Mouse (Mus musculus) thymus, postnatal 10 days (tissue): ENCODE measurements around the gene Spryd4.
"Not testable (repeated sequence)": the region's sequence is repeated elsewhere in the genome, so short reads cannot be mapped to it uniquely, and the experiment has no call there.

Experiments
- DNase-seq, 2 experiments: peaks; one replicate each; pipeline ENCODE4 v3.0.0; 2021; ENCODE audit warnings: low spot score in 2 of 2

The Spryd4 gene

DNA sequence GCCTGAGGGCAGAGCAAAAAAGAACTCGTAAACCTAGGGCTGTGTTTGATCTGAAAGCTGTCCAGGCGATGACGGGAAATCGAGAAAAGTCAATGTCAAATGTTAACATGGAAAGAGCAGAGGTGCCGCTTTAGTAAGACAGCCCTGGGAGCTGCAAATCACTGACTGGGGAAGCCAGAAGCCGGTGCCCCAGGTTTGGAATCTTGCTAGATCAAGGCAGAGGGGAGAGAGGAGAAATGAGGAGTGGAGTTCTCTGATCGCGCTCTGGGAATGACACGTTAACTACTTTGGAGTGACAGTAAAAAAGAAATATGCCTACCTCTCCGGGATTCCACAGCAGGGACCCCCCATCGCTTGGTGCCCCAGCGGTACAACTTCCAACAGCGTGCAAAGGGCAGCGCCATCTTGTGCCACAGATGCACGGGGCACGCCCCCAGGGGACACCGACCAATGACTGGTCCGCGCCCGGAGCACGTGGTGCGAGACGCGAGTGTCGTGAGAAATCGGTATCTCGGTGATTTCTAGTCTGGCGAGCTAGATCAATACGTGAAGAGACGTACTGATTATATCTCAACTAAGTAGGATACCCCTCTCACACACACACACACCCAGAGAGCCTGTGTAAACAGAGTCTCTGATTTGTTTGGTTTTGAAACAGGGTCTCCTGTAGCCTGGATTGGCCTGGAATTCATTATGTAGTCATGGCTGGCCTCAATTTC lies at the start of gene Spryd4:
Gene Spryd4, minus strand, starts transcription at position 418 of the 719 bp plus-strand sequence.
- DNase-seq, result peak; percentile 79 to 86

DNA sequence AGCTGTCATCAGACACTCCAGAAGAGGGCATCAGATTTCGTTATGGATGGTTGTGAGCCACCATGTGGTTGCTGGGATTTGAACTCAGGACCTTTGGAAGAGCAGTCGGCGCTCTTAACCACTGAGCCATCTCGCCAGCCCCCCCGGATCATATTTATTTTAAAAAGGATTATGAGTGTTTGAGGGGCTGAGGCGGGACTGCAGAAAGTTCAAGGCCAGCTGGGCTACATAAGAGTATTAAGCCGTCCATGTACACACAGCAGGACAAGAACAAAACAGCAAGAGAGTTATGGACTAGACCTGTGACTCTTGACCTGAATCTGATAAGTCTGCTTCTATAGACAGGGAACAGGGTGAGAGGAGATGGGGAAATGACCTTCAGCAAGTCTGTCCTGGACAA lies 48.8 kb upstream of the Spryd4 start:
- DNase-seq, result not testable (repeated sequence)

DNA sequence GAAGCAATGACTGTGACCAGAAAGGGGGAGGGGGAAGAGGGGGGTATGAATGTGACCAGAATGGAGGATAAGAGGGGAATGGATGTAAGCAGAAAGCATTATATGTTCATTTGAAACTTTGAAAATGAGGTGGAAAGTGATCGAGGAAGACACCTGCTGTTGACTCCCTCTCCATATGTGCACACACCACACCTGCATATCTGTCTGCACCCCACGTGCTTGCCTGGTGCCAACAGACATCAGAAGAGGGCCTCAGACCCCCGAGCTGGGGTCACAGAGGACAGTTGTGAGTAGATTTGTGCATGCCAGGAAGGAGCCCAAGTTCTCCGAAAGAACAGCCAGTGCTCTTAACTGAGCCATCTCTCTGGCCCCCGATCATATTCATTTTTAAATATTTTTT lies 48.3 kb upstream of the Spryd4 start:
- no peak for DNase-seq

DNA sequence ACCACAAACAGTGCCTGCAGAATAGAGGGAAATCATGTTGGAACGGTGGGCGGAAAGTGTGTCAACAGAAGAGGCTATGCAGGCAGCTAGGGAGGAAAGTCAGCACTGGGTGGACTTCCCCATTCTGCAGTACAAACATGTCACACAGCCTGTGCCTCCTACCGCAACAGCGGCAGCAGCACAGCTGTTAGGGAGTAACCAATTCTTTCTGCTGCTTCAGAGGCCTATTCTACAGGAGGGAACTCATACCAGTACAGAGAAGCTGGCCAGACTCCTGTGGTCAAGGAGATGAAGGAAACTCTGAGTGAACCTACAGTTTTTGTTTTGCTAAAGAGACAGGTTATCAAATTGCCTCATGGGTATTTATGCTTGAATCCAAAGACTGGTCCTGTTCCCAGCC lies 47.3 kb upstream of the Spryd4 start:
- DNase-seq, result no peak

DNA sequence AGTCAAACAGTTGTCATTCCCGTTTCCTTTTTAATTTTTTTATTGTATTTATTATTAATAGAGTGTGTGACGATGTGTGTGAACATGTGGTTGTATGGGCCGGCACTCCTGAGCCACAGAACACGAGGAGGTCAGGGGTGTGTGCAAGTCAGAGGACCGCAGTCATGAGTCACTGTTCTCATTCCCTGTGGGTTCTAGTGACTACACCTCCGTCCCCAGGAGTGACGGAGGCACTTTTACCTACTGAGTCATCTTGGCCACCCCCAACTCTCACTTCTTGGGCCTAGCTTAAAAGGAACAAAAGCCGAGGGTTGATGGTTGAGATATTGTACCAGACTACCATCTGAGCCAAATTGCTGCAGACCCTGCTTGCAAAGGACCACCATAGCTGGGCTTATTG lies 44.7 kb upstream of the Spryd4 start:
- no peak for DNase-seq

DNA sequence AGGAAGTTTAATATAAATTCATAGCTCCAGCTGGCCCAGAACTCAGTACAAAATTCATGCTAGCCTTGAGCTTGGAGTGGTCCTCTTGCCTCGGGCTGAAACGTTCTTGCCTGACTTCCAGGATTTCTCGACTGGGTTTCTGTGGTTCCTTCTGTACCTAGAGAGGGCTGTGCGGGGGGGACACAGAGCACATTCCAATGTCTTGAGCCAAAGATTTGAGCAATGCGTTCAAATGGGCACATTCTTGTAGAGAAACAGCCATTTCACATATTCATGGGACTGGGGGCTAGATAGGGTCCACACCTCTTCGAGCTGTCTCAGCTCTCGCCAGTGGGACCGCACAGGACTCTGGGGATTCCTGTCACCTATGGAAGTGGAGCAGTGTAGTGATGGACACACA lies 44.3 kb upstream of the Spryd4 start:
- no peak for DNase-seq

DNA sequence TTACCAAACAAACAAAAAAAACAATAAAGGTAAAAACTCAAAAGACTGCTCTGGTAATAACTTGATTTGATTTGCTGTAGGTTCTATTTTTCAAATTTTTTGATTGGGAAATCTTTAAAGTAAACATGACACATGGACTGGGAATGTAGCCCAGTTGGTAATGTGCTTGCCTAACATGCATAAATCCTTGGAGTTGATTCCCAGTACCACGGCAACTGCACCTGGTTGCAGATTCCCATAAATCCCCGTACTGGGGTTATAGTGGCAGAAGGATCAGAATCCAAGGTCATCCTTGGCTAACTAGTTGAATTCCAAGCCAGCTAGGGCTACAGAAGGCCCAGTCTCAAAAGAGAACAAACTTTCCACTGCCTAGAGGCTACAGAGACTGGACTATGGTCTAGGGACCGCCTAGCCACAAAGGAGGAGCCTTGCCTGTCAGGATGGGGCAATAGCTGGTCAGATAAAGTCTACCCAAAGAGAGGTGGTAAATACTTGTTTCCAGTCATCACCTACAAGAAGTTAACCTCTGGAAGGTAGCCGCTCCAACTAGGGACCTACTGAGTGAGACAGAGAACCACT lies 42.2 kb upstream of the Spryd4 start, which contains the start of gene Apon:
Gene Apon, plus strand, starts transcription at position 420 of the 579 bp plus-strand sequence.
- DNase-seq, result no peak

DNA sequence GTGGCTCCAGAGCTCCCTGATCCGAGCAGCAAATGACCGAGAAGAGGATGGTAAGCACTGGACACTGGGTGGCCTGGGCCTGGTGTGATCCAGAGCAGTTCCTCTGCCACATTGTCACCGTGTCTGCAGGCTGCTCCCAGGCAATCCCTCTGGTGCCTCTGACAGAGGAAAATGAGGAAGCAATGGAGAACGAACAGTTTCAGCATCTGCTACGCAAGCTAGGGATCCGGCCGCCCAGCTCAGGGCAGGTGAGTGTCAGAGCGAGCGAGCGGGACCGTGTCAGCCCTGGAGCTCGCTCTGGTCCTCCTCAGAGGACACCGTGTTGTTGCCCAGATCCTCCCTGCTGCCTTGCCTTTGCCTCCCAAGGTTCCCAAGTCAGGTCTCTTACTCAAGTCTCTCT lies 39.0 kb upstream of the Spryd4 start:
- no peak for DNase-seq

DNA sequence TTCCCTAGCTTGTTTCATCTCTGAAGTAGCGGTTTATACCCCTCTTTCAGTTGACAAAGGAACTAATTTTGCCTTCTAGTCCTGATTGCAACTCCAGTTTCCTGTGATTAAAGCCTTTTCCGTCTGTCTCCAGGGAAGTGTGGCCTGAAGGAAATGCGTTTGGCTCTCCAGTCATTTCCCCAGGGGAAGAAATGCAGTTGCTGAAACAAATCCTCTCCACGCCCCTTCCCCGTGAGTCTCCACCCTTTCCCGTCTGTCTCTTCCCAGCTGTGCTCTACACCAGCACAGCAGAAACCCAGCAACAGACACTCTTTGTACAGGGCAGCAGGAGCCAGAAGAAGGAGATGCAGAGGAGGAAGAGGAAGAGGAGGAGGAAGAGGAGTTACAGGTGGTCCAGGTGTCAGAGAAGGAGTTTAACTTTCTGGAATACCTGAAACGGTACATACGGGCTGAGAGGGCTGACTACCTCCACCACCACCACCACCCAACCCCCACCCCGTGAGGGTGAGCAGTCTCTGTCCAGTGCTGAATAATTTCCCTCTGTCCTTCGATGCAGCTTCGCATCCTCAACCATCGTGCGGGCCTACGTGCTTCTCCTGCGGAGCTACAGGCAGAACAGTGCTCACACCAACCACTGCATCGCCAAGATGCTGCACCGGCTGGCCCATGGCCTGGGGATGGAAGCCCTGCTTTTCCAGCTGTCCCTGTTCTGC lies 35.6 kb upstream of the Spryd4 start:
- no peak for DNase-seq

DNA sequence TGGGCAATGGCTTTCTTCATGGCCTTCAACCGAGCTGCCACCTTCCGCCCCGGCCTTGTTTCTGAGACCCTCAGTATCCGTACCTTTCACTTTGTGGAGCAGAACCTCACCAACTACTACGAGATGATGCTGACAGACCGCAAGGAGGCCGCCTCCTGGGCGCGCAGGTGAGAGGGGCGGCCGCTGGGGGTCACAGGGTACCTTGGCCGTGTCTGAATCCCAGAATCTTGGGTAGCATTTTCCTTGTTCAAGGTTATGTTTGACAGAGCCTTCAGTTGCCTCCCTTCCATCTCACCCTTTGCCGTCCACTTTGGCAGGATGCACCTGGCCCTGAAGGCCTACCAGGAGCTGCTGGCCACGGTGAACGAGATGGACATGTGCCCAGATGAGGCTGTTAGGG lies 32.5 kb upstream of the Spryd4 start:
- DNase-seq, result no peak

DNA sequence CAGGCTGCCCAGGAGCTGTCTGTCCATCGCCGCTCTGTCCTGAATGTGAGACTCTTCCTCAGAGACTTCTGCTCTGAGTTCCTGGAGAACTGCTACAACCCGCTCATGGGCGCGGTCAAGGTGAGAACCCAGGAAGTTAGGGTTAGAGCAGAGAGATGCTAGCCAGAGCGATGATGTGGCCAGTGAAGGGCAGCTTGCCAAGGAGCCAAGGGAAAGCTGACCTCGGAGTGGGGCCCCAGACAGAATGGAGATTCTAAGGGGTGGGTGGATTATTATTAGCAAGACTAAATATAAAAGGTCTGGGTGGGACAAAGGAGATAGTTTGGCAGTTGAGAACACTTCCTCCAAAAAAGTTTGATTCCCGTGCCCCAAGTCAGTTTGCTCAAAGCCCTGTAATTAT lies 31.6 kb upstream of the Spryd4 start:
- no peak for DNase-seq

DNA sequence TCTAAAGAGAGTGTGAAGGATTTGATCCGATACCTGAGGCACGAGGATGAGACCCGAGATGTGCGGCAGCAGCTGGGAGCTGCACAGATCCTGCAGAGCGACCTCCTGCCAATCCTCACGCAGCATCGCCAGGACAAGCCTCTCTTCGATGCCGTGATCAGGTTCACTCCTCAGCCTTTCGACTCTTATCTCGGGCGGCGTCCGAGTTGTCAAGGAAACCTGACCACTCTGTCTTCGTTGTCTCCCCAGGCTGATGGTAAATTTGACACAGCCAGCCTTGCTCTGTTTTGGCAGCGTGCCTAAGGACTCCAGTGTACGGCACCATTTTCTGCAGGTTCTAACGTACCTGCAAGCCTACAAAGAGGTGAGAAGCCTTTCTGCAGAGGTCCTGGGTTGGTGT lies 28.5 kb upstream of the Spryd4 start:
- no peak for DNase-seq

DNA sequence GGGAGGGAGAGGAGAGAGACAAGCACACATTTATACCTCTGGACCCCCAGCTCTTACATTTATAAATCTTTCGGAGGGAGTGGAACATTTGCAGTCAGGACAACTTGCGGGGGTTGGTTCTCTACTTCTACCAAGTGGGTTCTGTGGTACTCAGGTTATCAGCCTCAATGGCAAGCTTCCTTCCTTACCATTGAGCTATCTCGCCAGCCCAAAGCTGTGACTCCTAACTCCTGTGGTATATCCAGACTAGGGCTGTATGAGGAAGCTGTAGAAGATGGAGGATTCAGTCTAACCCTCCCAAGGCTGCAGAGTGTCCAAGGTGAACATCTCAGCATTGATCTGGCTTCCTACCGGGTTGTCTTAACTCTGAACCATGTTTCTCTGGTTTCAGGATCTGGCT lies 27.5 kb upstream of the Spryd4 start:
- DNase-seq, result no peak

DNA sequence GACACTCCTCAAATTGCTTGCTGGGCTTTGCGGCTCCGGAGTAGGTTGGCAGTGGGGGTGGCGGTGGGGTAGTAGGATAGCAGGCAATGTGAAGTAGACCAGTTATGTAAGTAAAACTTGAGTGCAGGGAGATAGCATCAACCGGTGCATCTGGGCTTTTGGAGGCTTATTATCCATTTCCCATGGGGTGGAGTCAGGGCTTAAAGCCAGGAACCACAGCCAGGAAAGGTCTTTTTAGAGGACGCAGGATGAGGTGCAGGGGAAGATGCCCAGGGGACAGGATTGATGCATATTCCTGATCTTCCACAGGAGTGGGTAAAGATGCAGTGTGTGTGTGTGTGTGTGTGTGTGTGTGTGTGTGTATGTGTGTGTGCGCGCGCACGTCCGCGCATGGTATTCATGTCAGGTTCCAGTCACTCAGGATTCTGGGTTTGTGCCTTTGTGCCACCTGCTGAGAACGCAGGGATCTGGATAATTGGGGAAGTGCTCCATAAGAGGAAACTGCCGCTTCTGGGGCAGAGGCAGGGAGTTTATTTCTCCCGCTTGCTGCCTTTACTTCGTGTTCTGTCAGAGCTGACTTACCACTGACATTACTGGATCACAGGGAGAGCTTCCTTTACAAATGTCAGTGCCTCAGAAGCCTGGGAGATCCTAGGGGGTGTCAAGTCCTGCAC lies 26.3 kb upstream of the Spryd4 start:
- DNase-seq, result no peak

DNA sequence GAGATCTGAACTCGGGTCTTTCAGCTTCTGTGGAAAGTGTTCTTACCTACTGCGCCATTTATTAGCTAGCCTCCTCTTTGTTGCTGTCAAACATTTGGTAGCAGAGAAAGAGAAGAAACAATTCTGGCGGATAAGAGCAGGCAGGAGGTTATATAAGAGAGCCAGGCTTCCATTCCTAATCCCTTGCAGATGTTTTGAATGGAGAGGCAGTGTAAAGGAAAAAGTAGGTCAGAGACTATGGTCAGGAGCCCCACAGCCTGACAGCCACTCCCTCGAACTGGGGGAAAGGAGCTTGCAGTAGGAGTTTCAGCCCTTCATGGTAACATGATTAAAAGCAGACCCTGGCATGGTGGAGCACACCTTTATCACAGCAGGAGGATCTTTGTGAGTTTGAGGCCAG lies 24.7 kb upstream of the Spryd4 start:
- DNase-seq, result no peak

DNA sequence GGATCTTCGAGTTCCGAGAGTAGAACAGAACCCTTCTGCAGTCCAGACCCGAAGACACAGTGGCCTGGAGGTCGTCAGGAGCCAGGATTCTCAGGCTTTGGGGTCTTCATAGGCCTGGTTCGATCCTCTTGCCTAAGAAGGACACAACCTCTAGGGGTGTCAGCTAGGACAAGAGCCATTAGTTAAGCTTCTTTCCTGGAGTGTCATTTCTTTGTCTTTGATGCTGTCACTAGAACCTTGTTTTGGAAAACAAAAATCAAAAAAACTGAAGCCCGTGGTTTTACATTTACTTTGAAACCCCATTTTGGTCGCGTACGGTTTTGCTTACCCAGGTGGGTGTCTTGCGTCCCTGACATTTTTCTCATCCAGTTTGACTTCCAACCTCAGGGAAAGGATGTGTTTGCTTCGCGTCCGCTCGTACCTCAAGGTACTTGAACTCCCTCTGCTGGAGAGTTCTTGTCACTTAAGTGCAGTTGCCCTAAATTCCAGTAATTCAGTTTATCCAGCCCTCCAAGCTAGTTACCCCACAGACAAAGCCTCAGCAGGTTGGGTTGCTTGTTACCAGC lies 20.9 kb upstream of the Spryd4 start:
- DNase-seq, result peak; percentile 52 to 79

DNA sequence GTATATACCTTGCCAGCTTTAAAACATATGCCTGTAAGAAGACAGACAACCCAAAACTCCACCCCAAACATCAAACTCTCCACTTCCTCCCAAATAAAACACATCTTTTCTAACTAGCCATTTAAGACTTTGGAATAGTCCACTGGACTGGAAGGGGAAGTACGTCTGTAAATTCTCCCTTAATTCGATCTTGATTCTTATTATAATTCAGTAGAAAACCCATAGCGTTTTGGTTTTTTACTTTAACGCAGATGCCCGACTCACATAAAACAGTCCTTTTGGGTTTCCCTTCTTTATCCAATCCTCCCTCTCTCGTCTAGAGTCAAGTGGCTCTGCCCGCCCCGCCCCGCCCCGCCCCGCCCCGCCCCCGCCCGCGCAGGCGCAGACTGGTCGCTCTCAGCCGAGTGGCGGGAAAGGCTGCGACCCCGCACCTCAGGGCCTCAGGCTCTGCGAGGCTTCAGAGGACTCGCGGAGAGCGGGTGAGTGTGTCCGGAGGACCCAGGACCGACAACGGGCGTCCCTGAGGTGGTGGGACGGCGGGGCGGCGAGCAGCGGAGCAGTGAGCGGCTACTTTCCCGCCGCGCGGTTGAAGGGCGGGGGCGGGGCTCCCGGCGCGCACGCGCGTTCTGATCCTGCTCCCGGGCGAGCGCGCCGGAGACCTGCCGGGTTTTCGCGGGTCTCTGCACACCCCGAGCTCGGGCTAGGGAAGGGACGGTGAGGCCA lies 20.3 kb upstream of the Spryd4 start, which contains the start of gene Timeless:
Gene Timeless, plus strand, starts transcription at position 369 of the 723 bp plus-strand sequence.
- DNase-seq, result peak; percentile 82 to 89

DNA sequence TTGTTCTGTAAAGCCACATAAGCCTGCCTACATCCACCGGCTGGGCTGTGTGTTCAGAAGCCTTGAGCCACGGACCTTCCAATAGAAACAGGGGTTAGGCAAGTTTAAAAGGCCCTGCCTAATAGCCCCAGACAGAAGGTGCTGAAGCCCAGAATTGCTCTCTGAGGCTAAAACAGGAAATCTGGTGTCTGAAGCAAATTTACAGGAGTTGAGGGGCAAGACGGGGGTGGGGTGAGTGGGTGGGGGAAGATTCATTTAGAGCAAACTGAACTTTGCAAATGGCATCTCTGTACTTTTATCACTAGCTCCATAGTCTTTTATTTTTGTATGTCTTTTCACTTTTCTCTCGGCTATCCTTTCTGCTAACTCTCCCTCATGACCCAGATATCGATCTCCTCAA lies 19.5 kb upstream of the Spryd4 start:
- DNase-seq, result no peak

DNA sequence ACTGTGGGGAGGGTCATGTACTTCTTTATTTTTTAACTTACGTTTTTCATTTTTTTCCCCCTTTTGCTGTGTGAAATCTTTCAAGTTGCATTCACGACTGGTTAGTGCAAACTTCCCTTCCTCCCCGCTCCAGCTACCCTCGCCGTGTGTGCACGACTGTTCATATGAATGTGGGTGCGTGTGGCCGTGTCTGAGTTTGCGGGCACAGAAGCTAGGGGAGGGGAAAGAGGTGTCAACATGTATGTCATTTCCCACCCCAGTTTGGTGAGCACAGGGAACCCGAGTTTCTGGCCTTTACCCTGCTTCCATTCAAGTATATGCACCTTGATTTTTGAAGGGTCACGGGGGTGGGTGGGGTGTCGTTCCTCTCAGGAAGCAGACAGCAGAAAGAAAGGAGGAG lies 19.0 kb upstream of the Spryd4 start:
- no peak for DNase-seq

DNA sequence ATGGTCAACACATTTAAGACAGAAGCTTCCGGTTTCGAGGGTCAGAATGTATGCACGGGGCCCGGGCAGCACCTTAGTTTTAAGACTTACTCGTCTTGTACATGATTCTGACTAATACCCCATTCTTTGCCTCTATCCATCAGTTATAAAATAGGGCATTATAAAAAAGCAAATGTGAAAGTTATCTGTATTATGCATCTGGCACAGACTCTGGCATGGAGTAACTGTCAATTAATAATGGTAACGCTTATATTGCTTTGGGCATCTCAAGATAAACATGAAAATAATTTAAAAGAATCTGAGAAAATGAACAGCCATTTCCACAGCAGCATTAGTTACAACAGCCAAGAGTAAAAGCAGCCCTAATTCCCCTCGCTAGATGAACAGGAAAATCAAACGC lies 16.4 kb upstream of the Spryd4 start:
- no peak for DNase-seq

DNA sequence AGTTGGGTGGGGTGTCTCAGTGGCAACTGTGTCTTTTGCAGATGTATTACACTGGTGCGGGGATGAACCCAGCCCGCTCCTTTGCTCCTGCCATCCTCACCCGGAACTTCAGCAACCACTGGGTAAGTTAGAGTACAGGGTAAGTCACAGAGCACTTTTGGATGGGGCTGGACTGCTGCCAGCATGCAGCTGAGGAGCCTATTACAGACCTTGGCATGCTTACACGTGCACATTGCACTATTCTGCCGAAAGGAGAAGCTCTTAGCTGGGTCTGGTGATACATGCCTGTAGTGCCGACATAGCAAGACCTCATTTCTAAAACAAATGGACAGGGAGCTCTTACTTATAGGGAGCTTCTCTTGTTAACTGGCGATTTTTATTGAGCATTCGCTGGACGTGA lies 16.0 kb upstream of the Spryd4 start:
- DNase-seq, result no peak
